Mouse (Mus musculus) CH12.LX (cell line): ENCODE data around the gene Map4k4. TPM values are rescaled to one million over a fixed set of nuclear protein-coding genes. Genes with fewer than 3 reads are reported as not detected.

Experiments
- DNase-seq: peaks from one replicate; pipeline ENCODE4 v3.0.0-alpha.2; 2013; ENCODE audit errors: extremely low read depth
- H3K27ac ChIP-seq: 2 replicates; pipeline ENCODE4 v1.5.1; 2012; ENCODE audit warnings: low read depth, mild to moderate bottlenecking, control low read depth, moderate library complexity; ENCODE audit not compliant: insufficient read depth
- H3K27me3 ChIP-seq: replicated peaks from 2 replicates; pipeline ENCODE3; 2012; ENCODE audit warnings: inconsistent platforms
- H3K36me3 ChIP-seq, 2 experiments: replicated peaks in 1 of 2; 2 replicates each; pipeline versions ENCODE3 to v1.6.1; 2012; ENCODE audit warnings: inconsistent platforms in 1 of 2, low read length in 1 of 2, mild to moderate bottlenecking in 1 of 2, mixed read lengths in 1 of 2, moderate library complexity in 1 of 2; ENCODE audit not compliant: control insufficient read depth in 1 of 2, insufficient read depth in 1 of 2
- H3K4me1 ChIP-seq, 2 experiments: 2 replicates each; pipeline ENCODE4 v1.6.1; 2012; ENCODE audit warnings: inconsistent platforms in 1 of 2, moderate library complexity in 1 of 2; ENCODE audit not compliant: insufficient read depth in 2 of 2, control insufficient read depth in 1 of 2
- H3K4me2 ChIP-seq: 2 replicates; pipeline ENCODE4 v1.6.1; 2012; ENCODE audit warnings: low read depth, mild to moderate bottlenecking, control low read depth; ENCODE audit not compliant: poor library complexity, insufficient read depth, severe bottlenecking
- H3K4me3 ChIP-seq, 3 experiments: fragments of 150-350 bp in 1 of 3; sonication (generic) in 1 of 3; replicated peaks in 1 of 3; 2 replicates each; pipeline versions ENCODE3 to v1.5.1; 2011 to 2012; ENCODE audit warnings: low read depth in 2 of 3, low read length in 2 of 3, mild to moderate bottlenecking in 2 of 3, moderate library complexity in 2 of 3, control low read depth in 1 of 3, improper control_type of control experiment in 1 of 3, inconsistent platforms in 1 of 3, mixed read lengths in 1 of 3; ENCODE audit not compliant: poor library complexity in 1 of 3
- H3K79me2 ChIP-seq: replicated peaks from 2 replicates; pipeline ENCODE4 v1.6.1; 2012; ENCODE audit warnings: mild to moderate bottlenecking, moderate library complexity; ENCODE audit not compliant: control insufficient read depth, poor library complexity, insufficient read depth, severe bottlenecking; ENCODE audit errors: extremely low read depth
- H3K9ac ChIP-seq: 2 replicates; pipeline ENCODE4 v1.6.1; 2012; ENCODE audit warnings: low read depth, mild to moderate bottlenecking, control low read depth, moderate library complexity; ENCODE audit not compliant: insufficient read depth
- H3K9me3 ChIP-seq: replicated peaks from 2 replicates; pipeline ENCODE3; 2012; ENCODE audit warnings: low read length, inconsistent platforms, mixed read lengths
- BHLHE40 ChIP-seq: IDR thresholded peaks from 2 replicates; pipeline ENCODE4 v1.6.1; 2011; ENCODE audit warnings: mild to moderate bottlenecking, low read depth, low read length, improper control_type of control experiment
- CHD1 ChIP-seq: IDR thresholded peaks from 2 replicates; pipeline ENCODE4 v1.6.1; 2012; ENCODE audit warnings: low read depth, low read length, improper control_type of control experiment, inconsistent platforms
- CTCF ChIP-seq, 2 experiments: IDR thresholded peaks in 1 of 2; conservative IDR thresholded peaks in 1 of 2; 2 replicates each; pipeline ENCODE4 v1.5.1; 2011 to 2012; ENCODE audit warnings: low read depth in 2 of 2, low read length in 2 of 2, improper control_type of control experiment in 1 of 2, inconsistent platforms in 1 of 2, mild to moderate bottlenecking in 1 of 2, moderate library complexity in 1 of 2
- E2F4 ChIP-seq: IDR thresholded peaks from 2 replicates; pipeline ENCODE4 v1.6.1; 2011; ENCODE audit warnings: low read depth, low read length, improper control_type of control experiment; ENCODE audit not compliant: insufficient replicate concordance
- EP300 ChIP-seq: IDR thresholded peaks from 2 replicates; pipeline ENCODE4 v1.6.1; 2011; ENCODE audit warnings: low read length, improper control_type of control experiment
- ETS1 ChIP-seq: conservative IDR thresholded peaks from 2 replicates; pipeline ENCODE4 v1.6.1; 2012; ENCODE audit warnings: low read depth, mild to moderate bottlenecking, inconsistent platforms, low read length, improper control_type of control experiment, moderate library complexity
- KAT2A ChIP-seq: IDR thresholded peaks from 2 replicates; pipeline ENCODE4 v1.6.1; 2012; ENCODE audit warnings: low read length, improper control_type of control experiment, inconsistent platforms; ENCODE audit not compliant: insufficient replicate concordance
- MAFK ChIP-seq: IDR thresholded peaks from 2 replicates; pipeline ENCODE4 v1.6.1; 2011; ENCODE audit warnings: low read length, improper control_type of control experiment; ENCODE audit not compliant: insufficient replicate concordance
- MAX ChIP-seq: IDR thresholded peaks from 2 replicates; pipeline ENCODE4 v1.6.1; 2011; ENCODE audit warnings: low read length, improper control_type of control experiment
- MEF2A ChIP-seq: IDR thresholded peaks from 2 replicates; pipeline ENCODE4 v1.6.1; 2014; ENCODE audit warnings: low read depth, mild to moderate bottlenecking, inconsistent platforms, low read length, improper control_type of control experiment, borderline replicate concordance
- MXI1 ChIP-seq: IDR thresholded peaks from 2 replicates; pipeline ENCODE4 v1.6.1; 2011; ENCODE audit warnings: mild to moderate bottlenecking, low read depth, low read length, improper control_type of control experiment
- NELFE ChIP-seq: IDR thresholded peaks from 2 replicates; pipeline ENCODE4 v1.6.1; 2011; ENCODE audit warnings: low read depth, low read length, improper control_type of control experiment
- NRF1 ChIP-seq: IDR thresholded peaks from 2 replicates; pipeline ENCODE4 v1.6.1; 2014; ENCODE audit warnings: low read depth, mild to moderate bottlenecking, inconsistent platforms, low read length, improper control_type of control experiment, moderate library complexity
- POLR2A ChIP-seq: IDR thresholded peaks from 2 replicates; pipeline ENCODE4 v1.6.1; 2011; ENCODE audit warnings: low read depth, mild to moderate bottlenecking, improper control_type of control experiment, low read length
- RAD21 ChIP-seq: IDR thresholded peaks from 2 replicates; pipeline ENCODE4 v1.6.1; 2011; ENCODE audit warnings: low read depth, mild to moderate bottlenecking, low read length, improper control_type of control experiment, moderate library complexity
- RCOR1 ChIP-seq: conservative IDR thresholded peaks from 2 replicates; pipeline ENCODE4 v1.6.1; 2012; ENCODE audit warnings: low read depth, mild to moderate bottlenecking, inconsistent platforms, low read length, improper control_type of control experiment
- SIN3A ChIP-seq: IDR thresholded peaks from 2 replicates; pipeline ENCODE4 v1.6.1; 2012; ENCODE audit warnings: low read length, improper control_type of control experiment, inconsistent platforms
- SMC3 ChIP-seq: IDR thresholded peaks from 2 replicates; pipeline ENCODE4 v1.6.1; 2011; ENCODE audit warnings: low read depth, low read length, improper control_type of control experiment
- TBP ChIP-seq: conservative IDR thresholded peaks from 2 replicates; pipeline ENCODE4 v1.6.1; 2011; ENCODE audit warnings: low read depth, low read length, improper control_type of control experiment
- USF1 ChIP-seq: IDR thresholded peaks from 2 replicates; pipeline ENCODE4 v1.6.1; 2014; ENCODE audit warnings: low read depth, mild to moderate bottlenecking, inconsistent platforms, low read length, improper control_type of control experiment
- USF2 ChIP-seq: conservative IDR thresholded peaks from 2 replicates; pipeline ENCODE4 v1.6.1; 2011; ENCODE audit warnings: low read depth, low read length, improper control_type of control experiment
- ZC3H11A ChIP-seq: IDR thresholded peaks from 2 replicates; pipeline ENCODE4 v1.6.1; 2012; ENCODE audit warnings: low read depth, mild to moderate bottlenecking, inconsistent platforms, low read length, improper control_type of control experiment
- ZKSCAN1 ChIP-seq: IDR thresholded peaks from 2 replicates; pipeline ENCODE4 v1.6.1; 2012; ENCODE audit warnings: low read depth, inconsistent platforms, low read length, improper control_type of control experiment, borderline replicate concordance
- ZNF384 ChIP-seq: IDR thresholded peaks from 2 replicates; pipeline ENCODE4 v1.6.1; 2012; ENCODE audit warnings: low read depth, low read length, improper control_type of control experiment, inconsistent platforms
- dilution Hi-C: fragments of 300-500 bp; cut with MboI; formaldehyde crosslinking; loops from 2 replicates; pipeline ENCODE4 v1.14.3; 2020; ENCODE audit warnings: low sequenced_read_pairs; ENCODE audit not compliant: extremely low pct_unique_long_range_greater_than_20kb, extremely low pct_ligation_motif_present
- in situ Hi-C: fragments of 300-500 bp; cut with MboI; formaldehyde crosslinking; loops from 3 replicates; pipeline ENCODE4 v1.14.3; 2019; ENCODE audit warnings: low sequenced_read_pairs, low pct_ligation_motif_present, low pct_unique_long_range_greater_than_20kb, mixed read lengths
- polyA plus RNA-seq: library from polyadenylated mRNA; unstranded; fragments of >175 nt; gene quantifications from 2 replicates; pipeline ENCODE4 v1.2.1, GENCODE M21; 2012; ENCODE audit warnings: low read depth; ENCODE audit not compliant: insufficient read length
- total RNA-seq, 2 experiments: library from RNA; depleted of rRNA; stranded (reverse); fragments of 300-350 nt in 1 of 2; fragments of >200 nt in 1 of 2; gene quantifications; 2 replicates each; pipeline ENCODE4 v1.2.3; 2012 to 2014

Gene Map4k4
- total and polyA plus RNA-seq, 3 experiments: 21.8 to 46.3 (median 41.0) TPM

GRCm38 (mm10) chr1:39923395-39924337 lies 23.0 kb downstream of the Map4k4 start:
- H3K9me3 ChIP-seq: no peaks in the 10 kb centered on the region
- peak overlapping the region; percentile 47 to 59 (median 48) for H3K4me3 ChIP-seq
- H3K4me2 ChIP-seq: peak overlapping the region; percentile 84
- no peaks in the 10 kb centered on the region for H3K27me3 ChIP-seq
- peak; percentile 63 for DNase-seq
- dilution Hi-C loops: no loop called here
- peaks cover 2 to 23% of the 10 kb centered on the region in 2 experiments for H3K36me3 ChIP-seq
- H3K79me2 ChIP-seq: peaks cover 5% of the 10 kb centered on the region; the same call in 1 of the 2 replicates
- peak overlapping the region; percentile 85 for H3K27ac ChIP-seq
- in situ Hi-C loops: no loop called here
- TF ChIP-seq POLR2A: no peak; the same call in none of the 2 replicates
- TF ChIP-seq SIN3A: peak; percentile 86
- TF ChIP-seq MXI1: peak; percentile 73
- no peak for TF ChIP-seq KAT2A
- TF ChIP-seq USF2: no peak
- TF ChIP-seq MAX: peak; percentile 37; the same call in 1 of the 2 replicates
- TF ChIP-seq MAFK: peak; percentile 44; the same call in 1 of the 2 replicates
- TF ChIP-seq ETS1: peak; percentile 71
- TF ChIP-seq E2F4: no peak
- TF ChIP-seq CHD1: peak; percentile 10; the same call in 1 of the 2 replicates
- peak in 1 of 2 experiments; percentile 48; a peak in 2 of 4 replicates for TF ChIP-seq CTCF (conservative IDR thresholded peaks at IDR 0.05 in 1 of 2, IDR thresholded peaks at IDR 0.05 in 1 of 2; ENCODE audit: low read depth in 2 of 2, low read length in 2 of 2)
- peak; percentile 45 for TF ChIP-seq RAD21
- peak; percentile 82 for TF ChIP-seq BHLHE40
- 0 out of 2 replicates have a peak, but pooled peaks have one; percentile 17 for TF ChIP-seq NRF1
- 0 out of 2 replicates have a peak, but pooled peaks have one; percentile 3 for TF ChIP-seq EP300
- TF ChIP-seq SMC3: peak; percentile 26
- no peak for TF ChIP-seq MEF2A
- no peak for TF ChIP-seq ZC3H11A
- peak; percentile 33; the same call in 1 of the 2 replicates for TF ChIP-seq NELFE
- H3K9ac ChIP-seq: peak overlapping the region; percentile 72
- H3K4me1 ChIP-seq: peaks cover 21 to 71% of the 10 kb centered on the region in 2 experiments

- H3K9me3 ChIP-seq: no peaks in the 10 kb centered on the region
- H3K9ac ChIP-seq: no peak overlapping the region
- TF ChIP-seq BHLHE40: no peak
- TF ChIP-seq USF1: no peak
- no peak for TF ChIP-seq NRF1
- TF ChIP-seq ZKSCAN1: no peak
- TF ChIP-seq MAFK: no peak
- no peak for TF ChIP-seq ZNF384
- no peak for TF ChIP-seq TBP
- TF ChIP-seq NELFE: no peak
- no peak for TF ChIP-seq POLR2A
- TF ChIP-seq MEF2A: no peak
- TF ChIP-seq RCOR1: no peak
- H3K4me2 ChIP-seq: no peak overlapping the region
- no peak overlapping the region for H3K27ac ChIP-seq
- H3K36me3 ChIP-seq: peaks cover 3 to 34% of the 10 kb centered on the region in 2 experiments
- dilution Hi-C loops: no loop called here
- H3K79me2 ChIP-seq: no peaks in the 10 kb centered on the region
- in situ Hi-C loops: loop anchor here (25.0 kb wide), 2 partner anchors 244 to 369 kb away; no protein-coding TSS in a partner anchor
- H3K27me3 ChIP-seq: no peaks in the 10 kb centered on the region
- peaks cover 12 to 40% of the 10 kb centered on the region in 2 experiments for H3K4me1 ChIP-seq
- DNase-seq: no peak
- H3K4me3 ChIP-seq: no peak overlapping the region
Measured at GRCm38 (mm10) chr1:39931055-39931454, 30.3 kb downstream of the Map4k4 start.
